Mouse (Mus musculus) macrophage (primary cell): ENCODE measurements at regions not wholly inside any gene's neighbourhood (a gene's known extent, or its start where the extent isn't known, plus 50 kb on each side); places are given as distances from the start of the nearest gene placed in this dataset.

Source experiments
- H3K27ac ChIP-seq: fragments of 350-480 bp; formaldehyde crosslinking; 2 replicates; pipeline ENCODE4 v1.9.0; 2021
- H3K36me3 ChIP-seq: fragments of 350-480 bp; formaldehyde crosslinking; 2 replicates; pipeline ENCODE4 v1.9.0; 2021; ENCODE audit errors: inconsistent target
- H3K4me3 ChIP-seq: fragments of 350-480 bp; formaldehyde crosslinking; 2 replicates; pipeline ENCODE4 v1.9.0; 2021; ENCODE audit errors: inconsistent target
- H3K79me2 ChIP-seq: fragments of 350-480 bp; formaldehyde crosslinking; 2 replicates; pipeline ENCODE4 v1.9.0; 2021; ENCODE audit errors: inconsistent target
- WGBS: methylation state at CpG from one replicate; pipeline ENCODE4 v1.1.7; 2026; ENCODE audit warnings: inconsistent platforms; ENCODE audit not compliant: missing documents; 5-methylcytosine and 5-hydroxymethylcytosine counted together

DNA sequence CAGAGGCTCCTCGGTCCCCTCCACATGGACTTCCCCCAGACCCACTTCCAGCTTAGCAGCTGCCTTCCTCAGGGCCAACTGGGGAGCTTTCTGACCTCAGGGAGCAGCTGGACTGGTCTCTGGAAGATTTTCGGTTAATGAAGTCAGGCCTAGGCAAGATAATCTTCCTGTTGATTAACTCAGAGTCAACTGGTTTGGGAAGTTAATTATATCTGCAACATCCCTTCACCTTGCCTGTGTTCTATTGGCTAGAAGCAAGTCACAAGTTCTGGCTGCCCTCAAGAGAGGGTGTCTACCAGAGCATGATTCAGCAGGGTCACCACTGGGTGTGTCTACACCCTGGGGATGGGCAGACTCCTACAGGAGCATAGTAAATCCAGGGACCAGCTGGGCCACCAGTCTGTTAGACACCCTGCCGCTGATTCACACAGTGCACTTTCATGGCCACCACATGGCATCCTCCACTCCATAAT is 53.9 kb upstream of the Maml3 start:
- 78% methylated on average over 3 of the region's 3 CpGs for WGBS
- Histone ChIP-seq H3K79me2 (no peaks in the 10 kb centered on the region), H3K27ac (no peak overlapping the region), H3K36me3 (no peaks in the 10 kb centered on the region), H3K4me3 (no peak overlapping the region)

DNA sequence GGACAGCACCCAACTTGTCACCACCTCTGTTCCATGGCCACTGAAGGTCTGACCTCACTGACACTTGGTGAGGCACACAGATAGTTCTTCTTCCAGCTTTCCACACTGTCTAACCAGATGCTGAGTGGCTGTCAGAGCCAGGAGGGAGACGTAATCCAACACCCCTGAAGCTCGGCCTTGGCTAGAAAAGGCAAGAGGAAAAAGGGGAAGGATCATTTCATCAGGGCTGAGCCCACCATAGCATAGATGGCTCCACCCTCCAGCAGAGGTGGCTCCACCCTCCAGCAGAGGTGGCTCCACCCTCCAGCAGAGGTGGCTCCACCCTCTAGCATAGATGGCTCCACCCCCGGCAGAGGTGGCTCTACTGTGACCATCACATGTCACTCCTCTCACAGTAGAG is 56.8 kb upstream of the Maml3 start:
- Histone ChIP-seq H3K36me3 (no peaks in the 10 kb centered on the region), H3K4me3 (no peak overlapping the region), H3K27ac (no peak overlapping the region), H3K79me2 (no peaks in the 10 kb centered on the region)
- 58% methylated on average over 3 of the region's 3 CpGs for WGBS

- Histone ChIP-seq H3K27ac (no peak overlapping the region), H3K36me3 (no peaks in the 10 kb centered on the region), H3K4me3 (no peak overlapping the region), H3K79me2 (no peaks in the 10 kb centered on the region)
- 78% methylated on average over 15 of the region's 16 CpGs for WGBS
These were observed 59.1 kb upstream of the Maml3 start for GRCm38 (mm10) chr3:52163990-52164389.

DNA sequence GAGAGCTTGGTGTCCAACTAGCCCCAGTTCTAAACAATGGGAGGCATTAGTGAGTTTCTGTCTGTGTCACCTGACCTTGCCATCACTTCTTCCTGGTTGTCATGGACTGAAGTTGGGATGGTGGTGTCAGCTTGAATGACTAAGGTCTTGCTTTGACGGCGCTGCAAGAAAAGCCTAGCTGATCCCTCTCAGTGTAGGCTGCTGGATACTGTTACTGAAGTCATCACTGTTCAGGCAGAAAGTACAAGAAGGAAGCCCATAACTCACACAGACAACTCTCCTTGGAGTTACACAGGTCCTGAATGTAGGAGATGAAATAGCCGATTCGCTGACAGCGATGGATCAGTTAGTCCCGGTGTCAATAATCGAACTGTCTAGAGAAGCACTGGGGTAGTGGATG is 62.5 kb upstream of the Maml3 start:
- H3K79me2 ChIP-seq, result no peaks in the 10 kb centered on the region
- H3K27ac ChIP-seq, result no peak overlapping the region
- no peaks in the 10 kb centered on the region for H3K36me3 ChIP-seq
- 92% methylated on average over 7 of the region's 7 CpGs for WGBS
- H3K4me3 ChIP-seq, result no peak overlapping the region

- 86% methylated on average over 7 of the region's 7 CpGs for WGBS
- H3K4me3 ChIP-seq, result no peak overlapping the region
- no peak overlapping the region for H3K27ac ChIP-seq
- no peaks in the 10 kb centered on the region for H3K36me3 ChIP-seq
- H3K79me2 ChIP-seq, result no peaks in the 10 kb centered on the region
These were observed 66.0 kb upstream of the Maml3 start for GRCm38 (mm10) chr3:52170847-52171246.

DNA sequence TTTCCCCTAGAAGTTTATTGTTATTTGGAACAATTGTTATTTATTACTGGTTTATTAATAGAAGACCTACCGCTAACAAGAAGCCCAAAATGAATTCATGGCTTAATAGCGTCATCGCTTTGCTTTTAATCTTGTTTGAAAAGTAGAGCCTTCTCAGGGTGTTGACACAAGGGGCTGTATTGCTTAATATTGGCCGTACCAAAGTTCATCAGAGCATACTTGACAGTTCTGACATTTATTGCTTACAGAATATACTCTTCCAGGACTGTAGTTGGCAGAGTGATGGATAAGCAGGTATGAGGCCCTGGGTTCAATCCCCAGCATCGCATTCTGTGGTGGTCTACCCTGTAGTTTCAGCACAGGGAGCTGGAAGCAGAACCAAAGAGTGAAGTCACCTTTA is 66.4 kb upstream of the Maml3 start:
- Histone ChIP-seq H3K79me2 (no peaks in the 10 kb centered on the region), H3K27ac (no peak overlapping the region), H3K36me3 (no peaks in the 10 kb centered on the region), H3K4me3 (no peak overlapping the region)
- WGBS, result 86% methylated on average over 4 of the region's 5 CpGs

GRCm38 (mm10) chr3:52173490-52173889 is 68.6 kb upstream of the Maml3 start:
- Histone ChIP-seq H3K4me3 (no peak overlapping the region), H3K36me3 (no peaks in the 10 kb centered on the region), H3K27ac (no peak overlapping the region), H3K79me2 (no peaks in the 10 kb centered on the region)
- WGBS, result no CpG with 5 or more reads among the region's 1 CpGs

DNA sequence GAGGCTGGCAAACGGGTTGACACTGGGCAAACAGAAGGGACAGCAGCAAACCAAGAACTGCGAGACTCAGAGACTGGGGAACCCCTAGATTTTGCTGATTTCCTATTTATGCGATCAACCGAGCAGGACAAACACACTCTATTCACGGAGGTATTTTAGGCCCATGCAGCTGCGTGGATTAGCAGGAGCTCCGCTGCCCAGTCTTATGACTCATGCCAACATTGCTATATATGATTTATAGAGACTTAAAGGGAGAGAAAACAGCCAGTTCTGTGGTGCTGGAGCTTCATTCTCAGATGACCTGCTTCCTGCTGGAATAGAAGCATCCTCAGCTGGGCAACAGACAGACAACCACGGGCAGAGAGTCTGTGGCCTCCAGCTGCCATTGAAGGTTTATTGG is 71.2 kb upstream of the Maml3 start:
- H3K27ac ChIP-seq, result no peak overlapping the region
- no peaks in the 10 kb centered on the region for H3K36me3 ChIP-seq
- no peaks in the 10 kb centered on the region for H3K79me2 ChIP-seq
- no peak overlapping the region for H3K4me3 ChIP-seq
- WGBS, result 62% methylated on average over 8 of the region's 8 CpGs

DNA sequence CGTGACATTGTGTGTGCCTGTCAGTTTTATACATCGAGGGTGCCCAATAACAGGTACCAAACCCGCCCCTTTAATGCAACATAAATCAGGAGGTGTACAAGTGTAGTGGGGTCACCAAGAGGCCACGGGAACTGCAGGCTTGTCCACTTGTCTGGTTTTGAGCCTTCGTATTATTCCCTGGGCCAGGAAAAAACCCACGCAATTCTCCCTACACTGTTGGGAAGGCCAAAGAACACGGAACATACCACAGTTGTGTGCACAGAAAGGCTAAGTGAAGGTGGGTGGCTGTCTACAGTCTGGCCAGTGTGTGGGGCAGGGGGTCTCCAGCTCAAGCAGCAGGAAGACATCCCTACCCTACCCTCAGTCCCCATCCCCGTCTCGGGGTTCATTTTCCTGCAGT is 74.0 kb upstream of the Maml3 start:
- Histone ChIP-seq H3K79me2 (no peaks in the 10 kb centered on the region), H3K4me3 (no peak overlapping the region; the same call in 1 of the 2 replicates), H3K36me3 (no peaks in the 10 kb centered on the region), H3K27ac (no peak overlapping the region)
- 95% methylated on average over 9 of the region's 9 CpGs for WGBS

- 2% methylated on average over 12 of the region's 12 CpGs for WGBS
- H3K27ac ChIP-seq, result peak overlapping the region; percentile 60
- peak overlapping the region; percentile 20 for H3K4me3 ChIP-seq
- no peaks in the 10 kb centered on the region for H3K79me2 ChIP-seq
- H3K36me3 ChIP-seq, result no peaks in the 10 kb centered on the region
These were observed 74.8 kb upstream of the Maml3 start for GRCm38 (mm10) chr3:52179686-52180085.

DNA sequence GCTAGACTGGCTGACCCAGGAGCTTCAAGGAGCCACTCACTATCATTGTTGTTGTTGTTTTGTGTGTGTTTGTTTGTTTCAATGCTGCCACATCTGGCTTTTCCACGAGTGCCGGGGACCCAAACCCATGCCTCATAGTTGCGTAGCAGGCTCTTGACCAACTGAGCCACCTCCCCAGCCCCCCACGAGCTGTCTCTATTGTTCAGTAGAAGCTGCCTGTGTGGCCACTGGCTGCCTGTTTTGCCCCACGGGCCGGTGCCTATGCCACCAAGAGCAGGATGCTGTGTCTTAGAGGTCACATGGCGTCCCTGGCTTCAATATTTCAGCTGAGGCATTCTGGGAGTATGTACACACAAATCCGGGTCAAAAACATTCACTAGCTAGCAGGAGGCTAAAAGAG is 75.4 kb upstream of the Maml3 start:
- H3K27ac ChIP-seq, result peak overlapping the region; percentile 60
- 75% methylated on average over 8 of the region's 8 CpGs for WGBS
- H3K79me2 ChIP-seq, result no peaks in the 10 kb centered on the region
- H3K36me3 ChIP-seq, result no peaks in the 10 kb centered on the region
- no peak overlapping the region for H3K4me3 ChIP-seq

DNA sequence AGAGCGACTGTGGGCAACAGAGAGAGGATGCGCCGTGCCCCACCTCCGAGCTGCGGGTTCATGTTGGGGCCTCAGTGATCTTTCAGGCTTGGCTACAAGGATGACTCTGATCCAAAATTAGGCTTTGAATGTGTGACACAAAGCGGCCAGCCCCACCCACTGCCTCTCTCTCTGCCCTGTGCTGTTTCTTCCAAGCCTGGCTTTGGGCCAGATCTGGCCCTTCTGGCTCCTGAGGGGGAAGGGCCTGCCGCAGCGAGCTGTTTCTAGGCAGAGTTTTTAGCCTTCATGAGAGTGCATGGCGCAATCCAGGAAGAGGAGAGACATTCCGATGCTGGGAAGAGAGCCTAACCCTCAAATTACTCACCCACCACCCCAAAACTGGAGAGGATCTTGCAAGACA is 75.9 kb upstream of the Maml3 start:
- Histone ChIP-seq H3K79me2 (no peaks in the 10 kb centered on the region), H3K36me3 (no peaks in the 10 kb centered on the region), H3K27ac (peak overlapping the region; percentile 60), H3K4me3 (no peak overlapping the region)
- 47% methylated on average over 10 of the region's 10 CpGs for WGBS

DNA sequence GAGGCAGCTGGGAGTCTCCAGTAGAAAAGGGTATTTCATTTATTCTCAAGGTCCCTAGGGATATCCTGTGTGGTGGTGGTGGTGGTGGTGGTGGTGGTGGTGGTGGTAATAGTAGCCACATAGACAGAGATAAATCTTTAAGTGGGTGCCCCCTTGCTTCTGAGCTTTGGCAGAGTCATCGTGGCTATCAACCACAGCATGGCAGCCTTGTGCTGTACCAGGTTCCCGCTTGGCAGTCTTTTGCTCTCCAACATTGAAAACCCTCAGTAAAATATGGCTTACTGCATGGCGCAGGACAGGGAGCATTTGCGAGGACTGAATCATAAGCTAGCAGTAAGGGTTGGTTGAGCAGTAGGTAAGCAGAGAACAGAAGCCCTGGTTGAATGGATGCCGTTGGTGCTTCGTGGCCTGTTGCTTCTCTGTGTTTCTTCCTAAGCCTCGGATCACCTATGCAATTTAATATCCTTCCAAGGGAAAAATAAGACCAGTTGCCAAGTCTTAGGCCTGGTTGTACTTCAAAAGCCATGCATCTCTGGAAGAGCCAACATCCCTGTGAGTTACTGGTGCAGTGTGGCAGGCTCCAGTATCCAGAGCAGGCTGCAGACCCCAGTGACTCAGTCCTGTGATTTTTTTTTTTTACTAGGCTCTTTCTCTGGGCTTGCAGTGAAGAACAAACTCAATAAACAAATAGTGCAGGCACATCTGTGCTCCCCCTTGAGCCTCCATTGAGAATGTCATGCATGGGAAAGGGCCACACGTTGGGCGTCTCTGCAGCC is 76.6 kb upstream of the Maml3 start:
- WGBS, result 82% methylated on average over 9 of the region's 9 CpGs
- H3K27ac ChIP-seq, result peak overlapping the region; percentile 60
- no peaks in the 10 kb centered on the region for H3K79me2 ChIP-seq
- H3K4me3 ChIP-seq, result no peak overlapping the region
- H3K36me3 ChIP-seq, result no peaks in the 10 kb centered on the region

DNA sequence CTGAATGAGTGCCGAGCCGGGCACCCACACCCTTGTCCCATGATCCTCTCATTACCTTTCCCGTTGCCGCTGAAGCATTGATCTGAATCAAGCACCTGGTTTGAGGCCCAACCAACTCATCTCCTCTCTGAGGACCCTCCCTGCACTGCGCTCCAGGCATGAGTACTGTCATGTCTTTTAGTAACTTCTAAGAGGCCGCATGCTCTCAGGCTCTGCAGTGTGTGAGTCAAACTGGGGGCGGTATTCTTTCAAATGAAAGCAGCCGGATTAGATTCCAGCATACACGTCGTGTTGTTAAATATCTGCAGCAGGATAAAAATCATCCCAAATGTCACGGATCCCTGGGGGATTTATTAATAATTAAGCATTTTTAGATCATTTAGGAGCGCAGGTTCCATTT is 79.4 kb upstream of the Maml3 start:
- WGBS, result 95% methylated on average over 12 of the region's 12 CpGs
- Histone ChIP-seq H3K79me2 (no peaks in the 10 kb centered on the region), H3K36me3 (no peaks in the 10 kb centered on the region), H3K4me3 (no peak overlapping the region), H3K27ac (no peak overlapping the region)

DNA sequence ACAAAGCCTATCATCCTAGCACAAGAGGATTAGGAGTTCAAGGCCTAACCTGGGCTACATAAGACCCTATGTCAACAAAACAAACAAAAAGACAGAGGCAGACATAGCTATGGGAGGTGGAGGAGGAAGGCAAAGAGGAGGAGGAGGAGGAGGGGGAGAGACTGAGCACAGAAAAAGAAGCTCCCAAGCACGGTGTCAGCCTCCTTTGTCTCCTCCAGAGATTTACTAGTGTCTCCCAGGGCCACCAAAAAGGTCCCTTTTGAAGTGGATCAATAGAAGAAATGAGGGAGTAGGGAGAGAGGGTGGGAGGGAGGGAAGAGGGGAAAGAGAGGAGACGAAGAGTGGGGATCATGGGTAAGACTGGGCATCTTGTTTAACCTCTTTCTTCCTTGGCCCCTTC is 80.5 kb upstream of the Maml3 start:
- no peaks in the 10 kb centered on the region for H3K79me2 ChIP-seq
- H3K27ac ChIP-seq, result no peak overlapping the region
- 83% methylated on average over 1 of the region's 2 CpGs for WGBS
- no peak overlapping the region for H3K4me3 ChIP-seq
- H3K36me3 ChIP-seq, result no peaks in the 10 kb centered on the region

DNA sequence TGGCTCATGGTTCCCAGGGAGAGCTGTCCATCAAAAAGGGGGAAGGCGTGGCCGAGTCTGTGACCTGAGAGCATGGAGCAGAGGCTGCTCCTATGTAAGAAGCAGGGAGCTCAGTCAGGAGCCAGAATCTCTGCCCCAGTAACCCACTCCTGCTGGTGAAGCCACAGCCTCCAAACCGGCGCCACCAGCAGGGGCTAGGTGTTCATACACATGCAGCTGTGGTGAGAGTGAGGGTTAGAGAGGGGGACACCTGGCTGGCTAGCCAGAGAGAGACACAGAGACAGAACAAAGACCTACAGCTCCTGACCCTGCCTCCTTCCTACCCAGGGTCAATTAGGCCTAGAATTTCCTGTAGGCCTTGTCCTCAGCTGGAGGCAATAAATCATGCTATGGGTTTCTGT is 80.7 kb upstream of the Foxo1 start:
- Histone ChIP-seq H3K27ac (no peak overlapping the region), H3K4me3 (no peak overlapping the region), H3K79me2 (no peaks in the 10 kb centered on the region), H3K36me3 (no peaks in the 10 kb centered on the region)
- WGBS, result 87% methylated on average over 4 of the region's 4 CpGs
